Mouse (Mus musculus) hindlimb bud, embryonic 11.5 days (tissue): Measurements from ENCODE around the gene Tbcd.

ENCODE experiments used
- DNase-seq: peaks from one replicate; pipeline ENCODE4 v3.0.0-alpha.2; 2012; ENCODE audit warnings: low read depth, low spot score; ENCODE audit errors: extremely low spot score

The Tbcd gene

DNA sequence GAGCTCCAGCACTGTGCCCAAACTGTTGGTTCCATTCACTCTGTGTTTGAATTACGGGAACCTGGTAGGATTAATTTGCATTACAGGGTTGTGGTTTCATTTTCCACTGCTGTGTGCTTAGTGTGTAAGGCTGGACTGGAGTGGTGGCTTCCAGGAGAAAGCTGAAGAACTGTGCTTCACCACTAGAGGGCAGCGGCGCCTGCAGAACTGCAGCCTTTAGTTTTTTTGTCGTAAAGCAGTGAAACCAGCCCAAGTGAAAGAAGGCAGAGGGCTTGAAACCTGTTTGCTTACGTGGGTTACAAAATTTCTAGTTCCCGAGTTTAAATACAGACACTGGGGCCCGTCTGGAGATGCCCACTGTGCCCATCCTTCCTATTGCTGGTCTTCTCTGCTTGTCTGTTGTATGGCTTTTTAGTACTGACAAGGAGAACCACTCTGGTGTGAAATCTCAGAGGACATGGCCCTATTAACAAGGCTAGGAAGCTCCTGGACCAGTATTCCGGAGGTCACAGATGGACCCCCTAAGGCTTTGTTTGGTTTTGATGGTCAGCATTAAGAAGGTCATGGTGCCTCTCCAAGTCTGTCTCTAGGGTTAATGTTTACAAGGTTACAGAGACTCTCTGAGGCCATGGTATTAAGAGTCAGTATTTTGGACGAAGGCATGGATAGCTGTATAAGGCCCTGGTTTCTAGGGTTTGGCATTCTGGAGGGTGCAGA lies 24.1 kb downstream of the Tbcd start:
- DNase-seq, result peak; percentile 31

DNA sequence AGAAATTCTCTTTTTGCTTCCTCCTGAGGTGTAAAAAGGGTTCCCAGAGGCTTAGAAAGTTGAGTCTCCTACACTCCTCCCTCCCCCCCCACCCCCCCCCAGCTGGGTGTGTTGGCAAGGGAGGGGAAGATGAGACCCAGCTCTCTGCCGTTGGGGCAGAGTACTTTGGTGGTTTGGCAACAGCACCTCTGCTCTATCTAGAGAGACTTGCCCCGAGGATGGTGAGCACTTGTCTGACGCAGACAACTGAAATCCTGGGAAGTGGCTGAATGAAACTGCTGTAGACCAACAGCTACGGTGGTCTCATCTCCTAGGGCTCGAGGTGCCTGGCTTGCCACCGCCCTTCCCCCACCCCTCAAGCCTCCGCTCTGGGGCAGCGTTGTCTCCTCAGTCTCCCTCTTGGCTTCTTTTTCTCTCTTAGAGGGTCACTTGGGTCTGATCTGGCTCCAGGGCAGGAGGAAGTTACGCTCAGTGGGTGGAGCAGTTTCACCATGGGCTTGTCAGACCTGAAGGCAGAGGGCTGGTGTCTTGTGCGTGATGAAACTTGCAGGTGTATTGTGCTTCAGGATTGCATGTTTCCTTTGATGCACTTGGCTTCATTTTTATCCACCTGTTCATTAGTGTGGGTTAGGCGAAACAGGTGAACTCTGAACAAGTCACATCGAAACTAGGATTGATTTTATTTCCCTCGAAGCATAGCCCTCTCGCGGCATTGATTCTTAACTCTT lies 27.9 kb downstream of the Tbcd start:
- no peak for DNase-seq

DNA sequence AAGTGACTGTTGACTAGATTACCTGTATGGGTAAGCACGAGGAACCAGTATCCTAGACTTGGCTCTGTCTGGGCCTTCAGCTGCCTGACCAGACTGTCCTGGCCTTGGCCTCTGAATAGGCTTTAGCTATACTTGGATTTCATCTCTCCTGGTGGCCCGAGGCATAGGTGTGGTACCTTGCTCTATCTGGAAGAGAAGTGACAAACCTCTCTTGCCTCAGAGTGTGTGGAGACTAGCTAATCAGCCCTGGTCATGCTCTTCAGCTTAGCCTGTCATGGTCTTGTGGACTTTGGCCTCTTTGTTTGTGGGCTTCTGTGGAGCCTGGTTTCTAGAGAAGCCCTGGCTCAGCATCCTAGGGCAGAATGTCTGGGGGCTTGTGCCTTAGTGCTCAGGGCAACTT lies 29.4 kb downstream of the Tbcd start:
- DNase-seq, result no peak

DNA sequence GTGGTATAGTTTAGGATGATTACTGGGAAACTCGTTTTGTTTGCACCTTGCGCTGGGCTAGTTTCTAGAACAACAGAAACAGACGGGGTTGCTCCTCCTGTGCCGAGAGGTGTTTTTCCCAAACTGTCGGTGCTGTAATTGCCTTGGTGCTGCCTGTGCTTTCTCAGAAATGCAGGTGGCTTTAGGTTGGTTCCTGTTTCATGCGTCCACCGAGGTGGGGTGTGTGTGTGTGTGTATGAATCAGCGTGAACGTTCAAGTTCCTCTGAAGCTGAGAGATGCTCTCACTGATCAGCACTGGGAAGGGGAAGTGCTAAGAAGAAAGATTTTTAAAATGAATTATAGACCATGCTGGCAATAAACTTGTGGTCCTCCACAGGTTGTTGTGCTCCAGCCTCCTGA lies 34.1 kb downstream of the Tbcd start:
- DNase-seq, result no peak

DNA sequence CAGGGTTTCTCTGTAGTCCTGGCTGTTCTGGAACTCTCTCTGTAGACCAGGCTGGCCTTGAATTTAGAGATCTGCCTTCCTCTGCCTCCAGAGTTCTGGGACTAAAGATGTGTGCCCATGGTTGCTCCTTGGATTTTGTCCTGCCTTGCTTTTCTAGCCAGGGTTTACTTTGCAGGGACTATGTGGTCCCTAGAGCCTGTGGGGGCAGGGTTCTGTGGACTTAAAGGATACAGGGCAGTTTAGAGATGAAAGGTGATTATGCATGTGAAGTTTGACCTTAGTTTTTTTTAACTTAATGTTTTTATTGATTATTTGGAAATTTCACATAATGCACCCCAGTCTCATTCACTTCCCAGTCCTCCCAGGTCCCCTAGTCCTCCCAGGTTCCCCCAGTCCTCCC lies 38.9 kb downstream of the Tbcd start:
- no peak for DNase-seq

DNA sequence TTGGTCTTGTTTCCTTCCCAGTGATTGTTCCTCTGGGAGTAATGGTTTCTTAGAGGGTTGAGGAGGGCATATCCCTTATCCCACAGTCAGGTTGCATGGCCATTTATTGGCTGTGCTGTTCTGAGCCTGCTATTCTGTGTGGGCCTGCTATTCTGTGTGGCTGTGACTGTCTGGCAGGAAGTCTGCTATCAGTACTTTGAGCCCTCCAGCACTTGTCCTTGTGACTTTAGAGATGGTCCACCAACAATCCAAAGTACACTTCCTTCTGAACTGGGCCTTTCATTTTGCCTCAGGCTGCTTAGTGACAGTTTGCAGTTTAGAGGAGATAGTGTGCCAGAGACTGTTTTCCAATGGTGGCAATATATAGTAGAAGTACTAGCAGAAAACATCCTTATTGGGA lies 48.8 kb downstream of the Tbcd start:
- no peak for DNase-seq

DNA sequence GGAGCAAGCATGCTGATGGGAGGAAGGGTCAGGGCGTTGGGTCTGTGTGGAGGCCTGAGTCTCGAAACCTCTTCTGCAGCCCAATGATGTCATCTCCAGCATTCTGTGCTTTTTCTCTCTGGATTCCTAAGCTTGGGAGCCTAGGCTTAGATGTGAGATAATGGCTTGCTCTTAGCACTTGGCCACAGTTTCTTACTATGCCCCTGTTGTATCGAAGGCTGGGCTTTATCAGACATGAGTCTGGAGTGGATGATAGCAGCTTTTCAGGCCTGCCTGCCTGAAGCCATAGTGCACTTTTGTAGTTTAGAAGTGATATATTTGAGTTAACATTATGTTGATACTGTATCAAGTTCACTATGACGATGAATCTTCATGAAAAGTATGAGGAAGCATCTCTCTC lies 49.8 kb downstream of the Tbcd start:
- no peak for DNase-seq

DNA sequence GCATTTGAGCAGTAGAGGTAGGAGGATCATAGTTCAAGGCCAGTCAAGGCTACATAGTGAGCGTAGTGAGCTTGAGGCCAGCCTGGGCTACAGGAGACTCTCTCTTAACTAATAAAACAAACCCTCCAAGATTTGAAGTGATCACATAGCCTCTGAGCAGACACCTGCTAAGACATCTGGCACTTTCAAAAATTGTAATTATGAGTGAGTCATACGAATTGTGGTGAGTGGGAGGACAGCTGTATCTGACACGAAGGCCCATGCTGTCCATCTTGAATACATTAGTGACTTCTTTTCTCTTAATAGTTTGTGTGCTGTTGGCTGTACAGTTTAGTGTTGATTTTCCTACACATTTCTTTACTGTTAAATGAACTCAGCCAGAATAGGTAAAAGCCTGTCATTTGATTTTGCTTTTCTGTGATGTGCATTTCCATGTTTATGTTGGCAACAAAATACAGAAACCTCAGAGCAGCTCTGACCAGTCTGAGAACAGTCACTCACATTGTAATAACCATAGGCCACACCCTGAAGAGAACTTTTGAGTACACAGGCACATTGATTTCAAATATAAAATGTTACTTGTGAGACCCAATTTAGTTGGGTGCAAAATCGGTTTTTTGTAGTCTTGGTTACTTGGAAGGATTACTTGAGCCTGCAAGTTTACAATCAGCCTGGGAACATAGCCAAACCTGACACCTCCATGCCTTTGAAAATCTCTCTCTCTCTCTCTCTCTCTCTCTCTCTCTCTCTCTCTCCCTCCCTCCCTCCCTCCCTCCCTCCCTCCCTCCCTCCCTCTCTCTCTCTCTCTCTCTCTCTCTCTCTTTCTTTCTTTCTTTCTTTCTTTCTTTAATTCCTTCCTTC lies 50.5 kb downstream of the Tbcd start:
- no peak for DNase-seq

DNA sequence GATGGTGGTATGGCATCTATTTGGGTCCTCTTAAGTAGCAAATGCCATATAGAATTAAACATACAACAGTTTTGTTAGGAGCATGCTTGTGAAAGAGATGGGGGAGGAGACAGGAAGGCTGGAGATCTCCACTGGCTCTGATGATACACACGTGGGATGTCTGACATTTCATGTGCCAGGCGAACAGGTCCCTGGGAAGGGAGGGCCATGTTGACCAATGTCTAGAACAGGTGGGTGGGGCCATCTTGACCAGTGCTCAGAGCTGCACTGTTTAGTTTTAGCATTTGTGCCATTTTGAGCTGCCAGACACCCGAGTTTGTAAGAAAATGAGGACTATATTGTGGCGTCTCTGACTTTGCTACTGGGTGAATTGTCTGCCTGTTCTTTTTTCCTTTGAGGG lies 56.7 kb downstream of the Tbcd start:
- DNase-seq, result no peak

DNA sequence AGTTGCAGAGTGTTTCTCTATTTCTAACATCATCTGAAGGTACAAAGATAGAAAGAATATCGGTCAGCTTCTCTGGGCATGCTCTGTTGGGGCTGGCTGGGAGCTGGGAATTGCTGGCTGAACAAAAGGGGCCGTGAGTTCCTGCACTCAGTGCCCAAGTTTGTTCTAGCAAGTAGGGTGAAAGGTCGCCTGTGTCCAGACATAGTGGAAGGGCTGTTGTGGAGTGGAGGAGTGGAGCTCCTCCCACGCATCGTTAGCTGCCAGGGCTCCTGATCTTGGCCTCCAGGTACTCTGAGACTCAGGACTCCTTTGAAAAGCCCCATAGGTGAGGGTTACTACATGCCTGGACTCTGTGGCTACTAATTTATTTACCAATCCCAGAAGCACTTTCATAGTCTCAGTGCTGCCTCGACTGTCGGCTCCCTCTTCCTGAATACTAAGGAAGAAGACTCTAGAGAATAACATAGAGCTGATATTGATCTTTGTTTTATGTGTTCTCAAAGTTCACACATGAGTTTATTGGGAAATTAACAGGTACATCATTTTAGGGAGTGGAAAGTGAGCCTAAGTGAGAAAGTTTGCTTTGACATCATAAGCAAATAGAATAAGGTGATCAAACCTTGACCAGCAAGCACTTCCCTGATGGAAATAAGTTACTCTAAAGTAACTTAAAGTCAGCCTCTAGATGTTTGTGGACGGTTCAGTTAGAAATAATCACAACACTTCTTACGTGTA lies 58.9 kb downstream of the Tbcd start:
- no peak for DNase-seq

DNA sequence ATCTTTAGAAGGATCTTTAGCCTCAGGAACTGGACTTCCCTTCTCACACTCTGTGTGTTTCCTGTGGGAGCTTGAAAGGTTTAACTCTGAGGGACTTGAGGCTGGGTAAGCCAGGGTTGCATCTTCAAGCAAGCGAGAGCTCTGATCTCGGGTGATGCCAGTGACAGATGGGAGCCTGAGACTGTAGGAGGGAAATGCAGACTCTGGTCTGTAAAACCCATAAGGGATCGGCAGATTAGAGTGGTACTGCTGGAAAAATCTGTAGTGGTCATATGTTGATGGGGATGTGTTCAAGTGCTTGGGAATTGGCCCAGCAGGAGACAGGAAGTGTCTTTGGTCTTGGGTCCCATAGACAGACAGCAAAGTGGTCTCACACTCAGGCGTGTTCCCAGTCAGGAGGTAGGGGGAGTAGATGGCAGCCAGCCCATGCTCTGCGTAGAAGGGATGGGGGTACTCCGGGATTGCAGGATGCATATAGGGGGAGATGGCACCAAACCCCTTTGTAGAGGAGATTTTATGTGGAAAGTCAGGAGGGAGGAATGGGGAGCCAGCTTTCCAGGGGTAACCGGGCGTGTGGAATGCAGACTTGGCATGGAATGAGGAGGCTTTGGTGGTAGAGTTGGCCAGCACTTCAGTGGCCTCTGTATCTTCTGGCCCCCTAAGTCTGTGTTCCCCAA lies 61.3 kb downstream of the Tbcd start:
- DNase-seq, result no peak

DNA sequence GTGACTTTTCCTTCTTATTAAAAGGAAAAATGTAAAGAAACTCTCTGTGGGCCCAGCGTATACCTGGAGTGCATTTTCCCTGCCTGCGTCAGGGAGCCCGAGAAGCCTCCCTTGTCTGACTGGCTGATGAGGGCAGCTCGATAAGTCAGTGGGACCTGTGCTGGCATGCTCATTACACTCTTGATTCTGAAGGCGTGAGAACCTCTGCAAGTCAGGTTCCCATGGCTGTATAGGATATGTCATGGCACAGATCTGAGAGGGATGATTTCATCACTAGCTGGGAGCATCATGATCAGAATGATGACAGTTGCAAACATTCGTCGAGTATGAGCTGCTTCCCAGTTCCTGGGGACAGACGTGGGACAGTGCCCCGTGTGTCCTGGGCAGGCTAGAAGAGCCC lies 64.2 kb downstream of the Tbcd start:
- no peak for DNase-seq

DNA sequence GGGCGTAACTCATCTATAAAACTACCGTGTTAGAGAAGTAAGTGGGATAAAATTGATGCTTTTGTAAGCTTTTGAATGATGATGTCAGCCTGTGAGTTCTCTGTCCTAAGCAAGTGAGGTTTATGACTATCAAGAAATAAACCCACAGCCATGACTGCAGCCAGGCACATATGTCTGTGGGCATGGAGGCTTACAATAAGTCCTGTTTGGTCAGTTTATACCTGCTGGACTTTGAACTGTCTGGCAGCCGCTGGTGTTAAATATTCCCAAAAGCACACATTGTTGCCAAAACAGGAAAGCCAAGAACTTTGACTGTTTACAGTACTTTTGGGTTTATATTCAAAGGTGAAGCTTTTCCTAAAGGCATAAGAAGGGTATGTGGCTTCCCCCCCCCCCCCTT lies 65.2 kb downstream of the Tbcd start:
- DNase-seq, result no peak

DNA sequence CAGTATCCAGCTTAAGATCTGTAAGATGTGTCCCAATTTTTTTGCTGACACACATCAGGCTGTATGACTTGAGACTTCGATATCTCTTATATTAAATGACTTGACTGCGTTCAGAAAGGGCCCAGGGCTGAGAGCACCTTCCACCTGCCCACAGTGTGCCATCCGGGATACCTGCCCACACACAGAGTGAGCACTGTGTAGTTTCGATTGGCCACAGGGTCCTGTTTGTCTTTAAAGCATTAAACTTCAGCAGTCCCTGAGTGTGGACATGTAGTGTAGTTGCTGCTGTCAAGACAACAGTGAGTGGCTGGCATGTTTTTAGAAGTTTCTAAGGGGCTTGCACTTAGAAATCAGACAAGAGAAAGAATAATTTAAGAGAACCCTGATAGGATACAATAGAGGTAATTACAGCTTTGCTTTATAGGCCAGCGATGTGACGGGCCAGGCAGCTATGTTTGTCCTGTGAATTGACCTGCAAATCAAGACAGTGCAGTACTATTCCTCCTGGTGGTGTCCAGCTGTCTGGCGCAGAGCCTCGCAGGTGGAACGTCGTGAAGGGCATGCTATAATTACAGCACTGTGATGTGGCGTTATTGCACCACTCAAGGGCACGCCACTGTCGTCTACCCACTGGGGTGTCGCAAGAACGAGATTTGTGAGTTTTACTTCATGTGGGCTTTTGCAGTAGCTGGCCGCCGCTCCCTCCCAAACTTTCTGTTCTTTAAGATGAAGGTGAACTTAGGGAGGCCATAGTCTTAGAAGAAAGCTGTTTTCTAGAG lies 66.1 kb downstream of the Tbcd start:
- DNase-seq, result no peak

DNA sequence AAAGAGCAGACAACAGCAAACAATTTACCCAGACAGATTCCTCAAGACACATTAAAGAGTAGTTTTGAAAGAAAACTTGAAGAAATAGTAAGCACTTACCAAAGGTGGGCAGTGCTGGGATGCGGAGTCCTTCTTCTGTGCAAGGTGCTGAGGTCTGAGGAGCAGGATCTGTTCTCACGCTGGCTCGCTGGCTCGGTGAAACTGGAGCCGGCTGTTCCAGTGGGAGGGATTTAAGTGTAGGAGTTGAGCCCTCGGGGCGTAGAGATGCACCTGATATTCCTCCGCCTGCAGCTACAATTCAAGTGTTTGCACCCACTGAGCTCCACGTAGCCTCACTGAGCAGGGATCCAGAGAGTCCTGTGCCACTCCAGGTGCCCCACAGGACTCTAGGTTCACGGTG lies 67.4 kb downstream of the Tbcd start, which contains the start of gene Zfp750:
TSS of gene Zfp750 (minus strand) at position 203 of the 400 bp plus-strand sequence.
- no peak for DNase-seq

DNA sequence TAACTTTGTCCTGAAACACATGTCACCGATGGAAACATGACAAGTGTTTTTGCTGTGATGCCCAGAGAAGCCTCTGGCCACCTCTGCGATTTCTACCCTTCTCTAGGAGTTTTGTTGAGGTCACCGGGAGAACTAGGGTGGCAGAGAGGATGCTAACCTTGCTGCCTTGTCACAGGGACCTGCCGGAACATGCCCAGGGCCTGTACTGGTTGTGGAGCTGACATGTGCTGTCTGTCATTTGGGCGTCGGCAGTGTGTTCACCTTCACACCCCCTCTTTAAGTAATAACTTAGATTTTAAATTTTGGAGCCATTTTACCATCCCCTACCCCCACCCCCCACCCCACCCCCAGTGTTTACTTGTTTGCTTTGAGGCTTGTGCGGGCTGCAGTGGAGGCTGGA lies 68.0 kb downstream of the Tbcd start:
- DNase-seq, result no peak

DNA sequence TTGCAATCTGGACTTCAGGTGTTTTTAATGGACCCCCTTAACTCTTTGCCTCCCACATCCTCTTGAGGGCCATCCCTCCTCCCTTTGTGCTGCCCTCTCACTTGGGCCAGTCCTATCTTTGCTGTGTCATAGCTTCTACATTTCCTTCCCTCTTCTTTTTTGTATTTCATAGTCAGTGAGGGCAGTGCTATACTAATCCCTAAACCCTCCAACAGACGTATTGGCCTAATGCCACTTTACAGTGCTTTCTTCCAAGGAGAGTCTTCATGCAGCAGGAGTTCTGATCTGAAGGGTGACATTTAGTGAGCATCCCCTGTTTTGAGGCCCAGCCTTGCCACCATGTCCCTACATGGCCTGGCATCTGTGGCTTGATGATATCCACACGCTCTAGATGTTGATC lies 69.0 kb downstream of the Tbcd start:
- no peak for DNase-seq

DNA sequence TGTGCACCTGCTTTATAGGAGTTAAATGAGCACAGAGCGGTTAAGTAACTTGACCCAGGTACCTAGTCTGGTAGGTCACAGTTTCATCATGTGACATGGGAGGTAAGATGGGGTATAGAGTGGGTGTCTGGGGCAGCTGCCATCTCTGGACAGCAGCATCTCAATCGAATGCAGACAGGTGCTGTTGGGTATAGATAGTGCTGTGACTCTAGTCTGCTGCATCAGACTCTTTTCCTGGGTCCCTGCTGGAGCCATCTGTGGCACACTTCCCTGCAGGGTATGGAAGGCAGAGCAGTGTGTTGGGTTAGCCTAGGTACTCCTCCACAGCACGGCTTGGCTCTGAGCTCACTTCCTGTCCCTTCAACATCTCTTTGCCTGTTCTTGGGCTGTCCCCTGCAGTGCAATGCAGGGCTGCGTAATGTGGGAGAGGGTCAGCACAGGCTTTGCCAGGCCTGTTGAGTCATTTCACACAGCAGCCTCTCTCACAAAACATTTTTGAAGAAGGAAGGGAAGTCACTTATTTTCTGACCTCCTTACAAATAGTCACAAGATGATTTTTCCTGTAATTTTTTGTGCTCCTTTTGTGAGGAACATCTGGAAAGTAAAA lies 70.5 kb downstream of the Tbcd start:
- no peak for DNase-seq

DNA sequence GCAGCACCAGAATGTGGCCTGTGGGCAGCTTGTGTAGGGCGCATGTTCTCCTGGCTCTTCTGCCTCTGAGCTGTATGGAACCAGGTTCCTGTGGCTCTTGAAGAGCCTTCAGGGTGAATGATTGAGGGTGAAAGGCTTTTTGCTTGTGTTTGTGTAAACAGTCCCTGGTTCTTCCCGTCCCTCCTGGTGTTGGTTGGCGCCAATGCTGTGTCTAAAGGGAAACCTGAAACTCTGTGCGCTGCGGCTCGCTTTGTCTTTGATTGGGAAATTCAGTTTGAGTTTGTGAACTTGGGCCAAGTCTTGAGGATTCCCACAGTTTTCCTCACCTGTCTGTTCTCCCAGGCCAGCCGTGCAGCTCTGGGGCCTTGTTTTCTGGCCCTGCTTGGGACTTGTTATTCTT lies 72.4 kb downstream of the Tbcd start:
- no peak for DNase-seq
